20 mouse cellular contexts compared by ENCODE assay signal in genomic region chr1:159809493-159809892, GRCm38 (mm10).
A peak's percentile ranks its signal among the peaks of the same experiment; 100 is the strongest.
DNase-seq lines count a peak whose midpoint lies in the region.
"Had no signal": no experiment of that assay in that cellular context is flagged by ENCODE, and none has a peak within 500 bp of the region (broad histone marks: within the 10 kb centered on the region; RNA-seq: fewer than 3 reads in every experiment).

No protein-coding gene starts in this region.

- intact Hi-C loops in heart, postnatal 25 days (cut with DNase I): no loop called here

- peak; percentile 51 for DNase-seq in heart, adult 11 months
- DNase-seq in heart, postnatal 25 days (ENCODE audit: low spot score): no peak
- DNase-seq in thymus, postnatal 0 days (ENCODE audit: low spot score): peak; percentile 14
- no peak for DNase-seq in thymus, postnatal 36 days
- DNase-seq in brain, adult 2 months (ENCODE audit: low read depth, low spot score): peak; percentile 22
- no peak for DNase-seq in kidney, adult 11 months
- DNase-seq in right cerebral cortex, postnatal 4 days: no peak
- DNase-seq: adrenal gland, adult 8-10 months; cerebellum, adult 8-10 months; cerebellum, postnatal 36 days; gastrocnemius, postnatal 14 days; heart, adult 18-20 months; heart, postnatal 10 days; kidney, postnatal 36 days; layer of hippocampus, adult 9-11 months; left cerebral cortex, postnatal 4 days; lung, embryonic 14.5 days; retina, postnatal 1 day; right cerebral cortex, postnatal 25 days; thymus, postnatal 25 days had no signal

Comparison
In these comparisons a context has a peak if more than half of its experiments do, and no peak if none do; other contexts are left out.
1. DNase-seq: peak in heart, adult 11 months (single experiment), thymus, postnatal 0 days (single experiment) and brain, adult 2 months (single experiment); none in heart, postnatal 25 days (single experiment), thymus, postnatal 36 days (0 of 2), kidney, adult 11 months (single experiment) and right cerebral cortex, postnatal 4 days (single experiment).